In the genomic region with DNA sequence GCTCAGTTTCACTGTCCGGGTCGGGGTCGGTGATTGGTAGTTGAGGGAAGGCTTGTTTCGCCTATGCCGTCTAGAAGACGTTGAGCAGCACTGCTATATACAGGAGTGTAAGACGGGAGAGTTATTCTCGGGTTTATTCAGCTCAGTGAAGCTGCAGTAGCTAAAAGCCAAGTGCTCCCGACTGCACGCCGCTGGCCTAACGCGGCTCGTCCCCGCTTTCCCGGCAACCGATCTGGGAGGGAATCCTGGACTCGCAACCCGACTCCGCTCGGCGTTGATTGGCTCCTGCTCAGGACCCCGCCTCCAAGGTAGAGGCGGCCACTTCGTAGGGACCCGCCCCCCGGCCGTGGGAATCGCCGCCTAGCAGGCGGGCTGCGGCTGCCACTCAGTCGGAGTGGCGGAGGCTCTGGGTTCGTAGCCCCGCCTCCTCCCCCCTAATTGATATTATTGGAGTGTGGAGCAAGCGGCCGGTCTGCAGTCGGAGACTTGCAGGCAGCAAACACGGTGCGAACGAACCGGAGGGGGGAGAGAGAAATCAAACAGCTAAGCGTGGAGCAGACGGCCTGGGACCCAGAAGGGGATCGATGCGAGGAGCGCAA, we compare ENCODE assay signal across 8 mouse cellular contexts. TPM values are rescaled to one million over a fixed set of nuclear protein-coding genes. Genes with fewer than 3 reads are reported as not detected.
A peak's percentile ranks its signal among the peaks of the same experiment; 100 is the strongest.
DNase-seq lines count a peak whose midpoint lies in the region; ATAC-seq and TF ChIP-seq lines count a peak whose summit lies in the region.

A gene (plus strand): TSS at position 441 of the 599 bp plus-strand sequence.

- H3K4me3 ChIP-seq in bone marrow macrophage, adult 2 months (ENCODE audit: insufficient read depth, low read length): peak within 1 kb of the TSS; percentile 61
- H3K4me3 ChIP-seq in embryonic facial prominence, embryonic 14.5 days (ENCODE audit: low read depth, low read length): peak within 1 kb of the TSS; percentile 88
- H3K4me3 ChIP-seq in kidney, adult 2 months (ENCODE audit: insufficient read depth, low read depth, low read length): peak within 1 kb of the TSS; percentile 63
- H3K4me3 ChIP-seq in limb, embryonic 11.5 days (ENCODE audit: low read depth, low read length): peak within 1 kb of the TSS; percentile 67
- H3K4me3 ChIP-seq in midbrain, embryonic 13.5 days (replicated peaks): peak within 1 kb of the TSS; percentile 77

- no peak for TF ChIP-seq POLR2A in bone marrow macrophage, adult 2 months (IDR thresholded peaks at IDR 0.05; ENCODE audit: borderline replicate concordance, low read depth, low read length)
- TF ChIP-seq POLR2A in kidney, adult 2 months (IDR thresholded peaks at IDR 0.05; ENCODE audit: low read depth, low read length): peak; percentile 69

- H3K9ac ChIP-seq in embryonic facial prominence, embryonic 14.5 days (ENCODE audit: low read depth, low read length): peak within 1 kb of the TSS; percentile 88
- H3K9ac ChIP-seq in limb, embryonic 11.5 days (ENCODE audit: low read length): peak within 1 kb of the TSS; percentile 95
- peak within 1 kb of the TSS; percentile 91 for H3K9ac ChIP-seq in midbrain, embryonic 13.5 days (replicated peaks)

- H3K4me2 ChIP-seq in embryonic facial prominence, embryonic 14.5 days (ENCODE audit: low read depth, low read length): peak within 1 kb of the TSS; percentile 83
- H3K4me2 ChIP-seq in limb, embryonic 11.5 days (ENCODE audit: low read depth, severe bottlenecking): peak within 1 kb of the TSS; percentile 83
- H3K4me2 ChIP-seq in midbrain, embryonic 13.5 days (replicated peaks): peak within 1 kb of the TSS; percentile 78

- no peaks in the 10 kb centered on the region for H3K4me1 ChIP-seq in bone marrow macrophage, adult 2 months (ENCODE audit: control insufficient read depth, insufficient read depth, low read length)
- H3K4me1 ChIP-seq in embryonic facial prominence, embryonic 14.5 days (ENCODE audit: control insufficient read depth, insufficient read depth, low read length): 0 out of 2 replicates have a peak, but pooled peaks cover 6% of the 10 kb centered on the region
- no peaks in the 10 kb centered on the region for H3K4me1 ChIP-seq in kidney, adult 2 months (ENCODE audit: control insufficient read depth, insufficient read depth, low read length)
- no peaks in the 10 kb centered on the region for H3K4me1 ChIP-seq in limb, embryonic 11.5 days (ENCODE audit: control insufficient read depth, insufficient read depth, low read length)
- H3K4me1 ChIP-seq in midbrain, embryonic 13.5 days (replicated peaks): peaks cover 7% of the 10 kb centered on the region

- no peaks in the 10 kb centered on the region for H3K36me3 ChIP-seq in embryonic facial prominence, embryonic 14.5 days (ENCODE audit: control insufficient read depth, insufficient read depth, low read length)
- H3K36me3 ChIP-seq in kidney, adult 2 months (ENCODE audit: control insufficient read depth, insufficient read depth, low read length): no peaks in the 10 kb centered on the region
- no peaks in the 10 kb centered on the region for H3K36me3 ChIP-seq in limb, embryonic 11.5 days (ENCODE audit: control insufficient read depth, insufficient read depth, low read length)
- H3K36me3 ChIP-seq in midbrain, embryonic 13.5 days: no peaks in the 10 kb centered on the region

- H3K9me3 ChIP-seq in embryonic facial prominence, embryonic 14.5 days (ENCODE audit: control insufficient read depth, low read length): no peaks in the 10 kb centered on the region
- H3K9me3 ChIP-seq in limb, embryonic 11.5 days (ENCODE audit: control insufficient read depth, low read length): no peaks in the 10 kb centered on the region
- H3K9me3 ChIP-seq in midbrain, embryonic 13.5 days: no peaks in the 10 kb centered on the region

- no peak within 1 kb of the TSS for H3K27ac ChIP-seq in bone marrow macrophage, adult 2 months (ENCODE audit: insufficient read depth, low read depth, low read length)
- peak within 1 kb of the TSS; percentile 95 for H3K27ac ChIP-seq in embryonic facial prominence, embryonic 14.5 days (replicated peaks; ENCODE audit: low read depth, low read length)
- H3K27ac ChIP-seq in kidney, adult 2 months (ENCODE audit: insufficient read depth, low read depth, low read length): no peak within 1 kb of the TSS
- peak within 1 kb of the TSS; percentile 90 for H3K27ac ChIP-seq in limb, embryonic 11.5 days (replicated peaks; ENCODE audit: low read depth, low read length)
- H3K27ac ChIP-seq in midbrain, embryonic 13.5 days: peak within 1 kb of the TSS; percentile 96

- under 1% methylated on average over 48 of the region's 48 CpGs for WGBS in embryonic facial prominence, embryonic 14.5 days
- under 1% methylated on average over 48 of the region's 48 CpGs for WGBS in kidney, adult 2 months
- WGBS in limb, embryonic 11.5 days: under 1% methylated on average over 48 of the region's 48 CpGs
- 1% methylated on average over 48 of the region's 48 CpGs for WGBS in midbrain, embryonic 13.5 days

- DNase-seq in embryonic facial prominence, embryonic 14.5 days (ENCODE audit: low spot score): peak; percentile 99
- DNase-seq in heart, adult 18-20 months: peak; percentile 96 to 97
- peak; percentile 97 for DNase-seq in kidney, adult 2 months
- DNase-seq in limb, embryonic 11.5 days (ENCODE audit: low spot score): peak; percentile 98
- peak; percentile 11 for DNase-seq in spleen, adult 12 weeks (ENCODE audit: low spot score)
- DNase-seq in MN1 (ENCODE audit: low spot score): no peak

- no peak for TF ChIP-seq CTCF in bone marrow macrophage, adult 2 months (IDR thresholded peaks at IDR 0.05; ENCODE audit: low read depth, low read length)
- TF ChIP-seq CTCF in kidney, adult 2 months (conservative IDR thresholded peaks at IDR 0.05; ENCODE audit: insufficient read depth, insufficient read length, low read depth, low read length): no peak

- H3K27me3 ChIP-seq in embryonic facial prominence, embryonic 14.5 days (replicated peaks; ENCODE audit: control insufficient read depth, insufficient read depth, low read length): no peaks in the 10 kb centered on the region
- H3K27me3 ChIP-seq in kidney, adult 2 months (replicated peaks; ENCODE audit: control insufficient read depth, insufficient read depth, low read length): no peaks in the 10 kb centered on the region; the same call in 1 of the 2 replicates
- no peaks in the 10 kb centered on the region for H3K27me3 ChIP-seq in limb, embryonic 11.5 days (ENCODE audit: control insufficient read depth, insufficient read depth, low read length)
- H3K27me3 ChIP-seq in midbrain, embryonic 13.5 days: peaks cover 12% of the 10 kb centered on the region

- peak; percentile 98 for ATAC-seq in embryonic facial prominence, embryonic 14.5 days (ENCODE audit: low read depth)
- ATAC-seq in limb, embryonic 11.5 days (ENCODE audit: insufficient number of reproducible peaks, low FRiP score, low TSS enrichment, low read depth): peak; percentile 99
- peak; percentile 98 for ATAC-seq in midbrain, embryonic 13.5 days

RNA-seq across cellular contexts. Expression of the gene that starts here (rescaled TPM):
- 0.13 and 0.48 TPM in 2 replicates for polyA plus RNA-seq in bone marrow macrophage, adult 2 months (2012; ENCODE audit: insufficient read depth, insufficient read length, missing spikeins)
- 30.9 and 35.9 TPM in 2 replicates for polyA plus RNA-seq in embryonic facial prominence, embryonic 14.5 days (2014; fragmentation: Nextera tagmentation; extraction: Ambion mirVana)
- total RNA-seq in heart, adult 18-20 months (2021): 1 to 10 TPM; 6.8 to 8.6 TPM
- polyA plus RNA-seq in kidney, adult 2 months (2012; rRNA removed): 0.77 and 0.83 TPM in 2 replicates
- polyA plus RNA-seq in limb, embryonic 11.5 days (2014; fragmentation: Nextera tagmentation; extraction: Ambion mirVana): 52.6 and 62.7 TPM in 2 replicates
- polyA plus RNA-seq in midbrain, embryonic 13.5 days (2015; fragmentation: Nextera tagmentation; extraction: Ambion mirVana): 61.2 and 69.2 TPM in 2 replicates

Comparison
In these comparisons a context has a peak if more than half of its experiments do, and no peak if none do; other contexts are left out.
1. RNA of the gene that starts here (polyA plus RNA-seq): 61.2 to 69.2 TPM in midbrain, embryonic 13.5 days, 52.6 to 62.7 TPM in limb, embryonic 11.5 days and 30.9 to 35.9 TPM in embryonic facial prominence, embryonic 14.5 days; 0.77 to 0.83 TPM in kidney, adult 2 months and 0.13 to 0.48 TPM in bone marrow macrophage, adult 2 months; every median in the first group is over 10 times any median in the second.
2. Peak in DNase-seq and H3K4me3 ChIP-seq in kidney, adult 2 months; RNA of the gene not detected or under 1 TPM.
3. H3K27ac ChIP-seq: peak in embryonic facial prominence, embryonic 14.5 days (single experiment), limb, embryonic 11.5 days (single experiment) and midbrain, embryonic 13.5 days (single experiment); none in bone marrow macrophage, adult 2 months (single experiment) and kidney, adult 2 months (single experiment).
4. Peak in every context shown above with its lines, with median percentiles within 50 percentile points of each other: H3K4me3 ChIP-seq, ATAC-seq, H3K4me2 ChIP-seq and H3K9ac ChIP-seq.